11 mouse cellular contexts compared by ENCODE assay signal in genomic region chr10:25313856-25314584, GRCm38 (mm10). TPM values are rescaled to one million over a fixed set of nuclear protein-coding genes. Genes with fewer than 3 reads are reported as not detected.
DNase-seq lines count a peak whose midpoint lies in the region; ATAC-seq and TF ChIP-seq lines count a peak whose summit lies in the region.
"Had no signal": no experiment of that assay in that cellular context is flagged by ENCODE, and none has a peak within 500 bp of the region (broad histone marks: within the 10 kb centered on the region; RNA-seq: fewer than 3 reads in every experiment).

No protein-coding gene starts in this region.

- H3K9me3 ChIP-seq in forebrain, embryonic 12.5 days: no peaks in the 10 kb centered on the region
- H3K9me3 ChIP-seq in forebrain, embryonic 16.5 days (ENCODE audit: control insufficient read depth, low read length): no peaks in the 10 kb centered on the region
- no peaks in the 10 kb centered on the region for H3K9me3 ChIP-seq in neural tube, embryonic 11.5 days (ENCODE audit: control insufficient read depth, low read length)
- no peaks in the 10 kb centered on the region for H3K9me3 ChIP-seq in limb, embryonic 12.5 days
- H3K9me3 ChIP-seq in stomach, postnatal 0 days (ENCODE audit: control insufficient read depth, low read length): no peaks in the 10 kb centered on the region

- DNase-seq in neural tube, embryonic 11.5 days (ENCODE audit: low spot score): peak; percentile 16
- DNase-seq in neural tube, embryonic 10.5 days (ENCODE audit: extremely low spot score, low spot score): no peak
- peak; percentile 19 for DNase-seq in stomach, postnatal 0 days (ENCODE audit: low spot score)
- DNase-seq in cerebellum, adult 11 months: no peak
- no peak for DNase-seq in cerebellum, postnatal 10 days
- DNase-seq: adrenal gland, postnatal 10 days; kidney, adult 9 months had no signal

- H3K36me3 ChIP-seq in forebrain, embryonic 12.5 days (replicated peaks): no peaks in the 10 kb centered on the region
- H3K36me3 ChIP-seq in forebrain, embryonic 16.5 days (ENCODE audit: control insufficient read depth, insufficient read depth): no peaks in the 10 kb centered on the region
- H3K36me3 ChIP-seq in neural tube, embryonic 11.5 days (ENCODE audit: control insufficient read depth, insufficient read depth, low read length): no peaks in the 10 kb centered on the region
- no peaks in the 10 kb centered on the region for H3K36me3 ChIP-seq in limb, embryonic 12.5 days
- H3K36me3 ChIP-seq in stomach, postnatal 0 days (ENCODE audit: control insufficient read depth, insufficient read depth, low read length): no peaks in the 10 kb centered on the region

- 7% methylated on average over 17 of the region's 17 CpGs for WGBS in forebrain, embryonic 12.5 days
- 12% methylated on average over 17 of the region's 17 CpGs for WGBS in forebrain, embryonic 16.5 days
- WGBS in neural tube, embryonic 11.5 days: 6% methylated on average over 17 of the region's 17 CpGs
- 3% methylated on average over 17 of the region's 17 CpGs for WGBS in limb, embryonic 12.5 days
- 19% methylated on average over 17 of the region's 17 CpGs for WGBS in stomach, postnatal 0 days

- H3K4me2 ChIP-seq in forebrain, embryonic 12.5 days: peak overlapping the region; percentile 22
- no peak overlapping the region for H3K4me2 ChIP-seq in forebrain, embryonic 16.5 days (ENCODE audit: low read length)
- no peak overlapping the region; the same call in 1 of the 2 replicates for H3K4me2 ChIP-seq in neural tube, embryonic 11.5 days (ENCODE audit: low read depth)
- H3K4me2 ChIP-seq in limb, embryonic 12.5 days: peak overlapping the region; percentile 43
- peak overlapping the region; percentile 1; the same call in 1 of the 2 replicates for H3K4me2 ChIP-seq in stomach, postnatal 0 days (replicated peaks; ENCODE audit: low read depth)

- H3K27me3 ChIP-seq in forebrain, embryonic 12.5 days: no peaks in the 10 kb centered on the region
- no peaks in the 10 kb centered on the region for H3K27me3 ChIP-seq in forebrain, embryonic 16.5 days (replicated peaks; ENCODE audit: control insufficient read depth, insufficient read depth, low read length)
- H3K27me3 ChIP-seq in neural tube, embryonic 11.5 days (ENCODE audit: control insufficient read depth, insufficient read depth, low read length): no peaks in the 10 kb centered on the region
- H3K27me3 ChIP-seq in limb, embryonic 12.5 days: 0 out of 2 replicates have a peak, but pooled peaks cover 5% of the 10 kb centered on the region
- H3K27me3 ChIP-seq in stomach, postnatal 0 days (ENCODE audit: control insufficient read depth, insufficient read depth, low read length): no peaks in the 10 kb centered on the region

- TF ChIP-seq CTCF in stomach, postnatal 0 days (IDR thresholded peaks at IDR 0.05; ENCODE audit: low read depth): no peak

- H3K27ac ChIP-seq in forebrain, embryonic 12.5 days: no peak overlapping the region
- H3K27ac ChIP-seq in forebrain, embryonic 16.5 days (ENCODE audit: low read length): no peak overlapping the region
- no peak overlapping the region for H3K27ac ChIP-seq in neural tube, embryonic 11.5 days (ENCODE audit: low read depth, low read length)
- no peak overlapping the region for H3K27ac ChIP-seq in limb, embryonic 12.5 days
- H3K27ac ChIP-seq in stomach, postnatal 0 days (replicated peaks): no peak overlapping the region
- H3K27ac ChIP-seq: macrophage had no signal

- H3K9ac ChIP-seq in forebrain, embryonic 12.5 days: no peak overlapping the region
- H3K9ac ChIP-seq in forebrain, embryonic 16.5 days (replicated peaks; ENCODE audit: low read depth, low read length): no peak overlapping the region
- H3K9ac ChIP-seq in neural tube, embryonic 11.5 days (ENCODE audit: low read length): no peak overlapping the region
- no peak overlapping the region for H3K9ac ChIP-seq in limb, embryonic 12.5 days (replicated peaks)
- no peak overlapping the region for H3K9ac ChIP-seq in stomach, postnatal 0 days (ENCODE audit: low read length)

- H3K4me3 ChIP-seq in forebrain, embryonic 12.5 days (replicated peaks): no peak overlapping the region
- no peak overlapping the region for H3K4me3 ChIP-seq in forebrain, embryonic 16.5 days (replicated peaks; ENCODE audit: low read length)
- no peak overlapping the region for H3K4me3 ChIP-seq in neural tube, embryonic 11.5 days (ENCODE audit: low read depth, low read length)
- H3K4me3 ChIP-seq in limb, embryonic 12.5 days (replicated peaks): no peak overlapping the region
- no peak overlapping the region for H3K4me3 ChIP-seq in stomach, postnatal 0 days (ENCODE audit: low read depth, low read length)

- H3K4me1 ChIP-seq in forebrain, embryonic 12.5 days: peaks cover 9% of the 10 kb centered on the region
- H3K4me1 ChIP-seq in forebrain, embryonic 16.5 days (replicated peaks; ENCODE audit: control insufficient read depth, insufficient read depth, low read length): peaks cover 8% of the 10 kb centered on the region
- no peaks in the 10 kb centered on the region for H3K4me1 ChIP-seq in neural tube, embryonic 11.5 days (ENCODE audit: control insufficient read depth, insufficient read depth, low read length)
- peaks cover 32% of the 10 kb centered on the region for H3K4me1 ChIP-seq in limb, embryonic 12.5 days (replicated peaks)
- H3K4me1 ChIP-seq in stomach, postnatal 0 days (replicated peaks; ENCODE audit: control insufficient read depth, insufficient read depth): no peaks in the 10 kb centered on the region

- TF ChIP-seq EP300 in stomach, postnatal 0 days (optimal IDR thresholded peaks at IDR 0.05): no peak

- ATAC-seq in forebrain, embryonic 12.5 days (ENCODE audit: low FRiP score): no peak
- ATAC-seq in forebrain, embryonic 16.5 days: no peak
- no peak for ATAC-seq in neural tube, embryonic 11.5 days (ENCODE audit: insufficient read depth, low FRiP score, low TSS enrichment)
- peak; percentile 63; the same call in 1 of the 2 replicates for ATAC-seq in limb, embryonic 12.5 days (ENCODE audit: insufficient number of reproducible peaks, insufficient read depth, low FRiP score, low TSS enrichment, low read depth)
- no peak for ATAC-seq in stomach, postnatal 0 days (ENCODE audit: low FRiP score, low TSS enrichment)

RNA-seq across cellular contexts. Expression of gene Akap7, which starts 6.3 kb away (rescaled TPM):
- polyA plus RNA-seq in forebrain, embryonic 12.5 days (2016; fragmentation: Nextera tagmentation; extraction: Ambion mirVana): 16.1 and 20.7 TPM in 2 replicates
- polyA plus RNA-seq in forebrain, embryonic 16.5 days (2015; fragmentation: Nextera tagmentation; extraction: Ambion mirVana): 33.3 and 37.1 TPM in 2 replicates
- 19.0 and 24.0 TPM in 2 replicates for polyA plus RNA-seq in neural tube, embryonic 11.5 days (2014; fragmentation: Nextera tagmentation; extraction: Ambion mirVana)
- polyA plus RNA-seq in limb, embryonic 12.5 days (2016; fragmentation: Nextera tagmentation; extraction: Ambion mirVana): 19.8 and 24.1 TPM in 2 replicates
- 21.5 and 23.1 TPM in 2 replicates for polyA plus RNA-seq in stomach, postnatal 0 days (2015; fragmentation: Nextera tagmentation; extraction: Ambion mirVana)

RNA-seq across cellular contexts. Expression of gene Epb41l2, which starts 45.6 kb away (rescaled TPM):
- 39.2 and 42.7 TPM in 2 replicates for polyA plus RNA-seq in forebrain, embryonic 12.5 days (2016; fragmentation: Nextera tagmentation; extraction: Ambion mirVana)
- 20.8 and 23.5 TPM in 2 replicates for polyA plus RNA-seq in forebrain, embryonic 16.5 days (2015; fragmentation: Nextera tagmentation; extraction: Ambion mirVana)
- polyA plus RNA-seq in neural tube, embryonic 11.5 days (2014; fragmentation: Nextera tagmentation; extraction: Ambion mirVana): 45.3 and 47.8 TPM in 2 replicates
- 106 and 111 TPM in 2 replicates for polyA plus RNA-seq in limb, embryonic 12.5 days (2016; fragmentation: Nextera tagmentation; extraction: Ambion mirVana)
- polyA plus RNA-seq in stomach, postnatal 0 days (2015; fragmentation: Nextera tagmentation; extraction: Ambion mirVana): 18.2 and 19.3 TPM in 2 replicates

Comparison
In these comparisons a context has a peak if more than half of its experiments do, and no peak if none do; other contexts are left out.
1. H3K4me2 ChIP-seq: peak in forebrain, embryonic 12.5 days (single experiment), limb, embryonic 12.5 days (single experiment) and stomach, postnatal 0 days (single experiment); none in forebrain, embryonic 16.5 days (single experiment) and neural tube, embryonic 11.5 days (single experiment).
2. DNase-seq: peak in neural tube, embryonic 11.5 days (single experiment) and stomach, postnatal 0 days (single experiment); none in neural tube, embryonic 10.5 days (single experiment), cerebellum, adult 11 months (single experiment) and cerebellum, postnatal 10 days (0 of 2).